Mouse (Mus musculus): Measurements from ENCODE around the gene Cbl. TPM values are rescaled to one million over a fixed set of nuclear protein-coding genes. Genes with fewer than 3 reads are reported as not detected.

The Cbl gene
- 10.9 and 11.2 TPM in 2 replicates for polyA plus RNA-seq (2015; fragmentation: Nextera tagmentation; extraction: Ambion mirVana)

GRCm38 (mm10) chr9:44233802-44234478 is at the start of gene Cbl:
Gene Cbl, minus strand, starts transcription at chr9:44234049.
- Histone ChIP-seq H3K9ac (ENCODE audit: low read depth, low read length) (peak within 1 kb of the TSS; percentile 95), H3K4me3 (ENCODE audit: low read length) (peak within 1 kb of the TSS; percentile 91), H3K27me3 (replicated peaks; ENCODE audit: control insufficient read depth, insufficient read depth, low read length) (no peaks in the 10 kb centered on the region), H3K9me3 (ENCODE audit: control insufficient read depth, low read length) (no peaks in the 10 kb centered on the region), H3K36me3 (ENCODE audit: control insufficient read depth, insufficient read depth, low read length) (no peaks in the 10 kb centered on the region), H3K27ac (ENCODE audit: low read length) (peak within 1 kb of the TSS; percentile 93), H3K4me2 (ENCODE audit: low read depth, low read length) (peak within 1 kb of the TSS; percentile 57), H3K4me1 (ENCODE audit: control insufficient read depth, insufficient read depth, low read length) (peaks cover 17% of the 10 kb centered on the region)
- 0% methylated on average over 75 of the region's 76 CpGs for WGBS
- ATAC-seq: peak; percentile 94

GRCm38 (mm10) chr9:44283183-44283582 is 49.3 kb upstream of the Cbl start:
- WGBS: 50% methylated on average over 5 of the region's 5 CpGs
- Histone ChIP-seq H3K27ac (ENCODE audit: low read length) (no peak overlapping the region), H3K9me3 (ENCODE audit: control insufficient read depth, low read length) (no peaks in the 10 kb centered on the region), H3K4me2 (ENCODE audit: low read depth, low read length) (no peak overlapping the region), H3K36me3 (ENCODE audit: control insufficient read depth, insufficient read depth, low read length) (no peaks in the 10 kb centered on the region), H3K4me3 (ENCODE audit: low read length) (no peak overlapping the region), H3K9ac (ENCODE audit: low read depth, low read length) (no peak overlapping the region), H3K4me1 (ENCODE audit: control insufficient read depth, insufficient read depth, low read length) (peaks cover 9% of the 10 kb centered on the region), H3K27me3 (replicated peaks; ENCODE audit: control insufficient read depth, insufficient read depth, low read length) (0 out of 2 replicates have a peak, but pooled peaks cover 3% of the 10 kb centered on the region)
- ATAC-seq: no peak

- H3K9ac ChIP-seq (ENCODE audit: low read depth, low read length): no peak overlapping the region
- H3K4me2 ChIP-seq (ENCODE audit: low read depth, low read length): no peak overlapping the region
- H3K27ac ChIP-seq (ENCODE audit: low read length): no peak overlapping the region
- H3K27me3 ChIP-seq (replicated peaks; ENCODE audit: control insufficient read depth, insufficient read depth, low read length): no peaks in the 10 kb centered on the region
- H3K4me3 ChIP-seq (ENCODE audit: low read length): no peak overlapping the region
- WGBS: 73% methylated on average over 4 of the region's 4 CpGs
- no peaks in the 10 kb centered on the region for H3K9me3 ChIP-seq (ENCODE audit: control insufficient read depth, low read length)
- ATAC-seq: no peak
- peaks cover 12% of the 10 kb centered on the region for H3K4me1 ChIP-seq (ENCODE audit: control insufficient read depth, insufficient read depth, low read length)
- H3K36me3 ChIP-seq (ENCODE audit: control insufficient read depth, insufficient read depth, low read length): no peaks in the 10 kb centered on the region
Measured at GRCm38 (mm10) chr9:44269973-44270372, 36.1 kb upstream of the Cbl start.

GRCm38 (mm10) chr9:44269077-44269476 is 35.2 kb upstream of the Cbl start:
- ATAC-seq: no peak
- Histone ChIP-seq H3K4me2 (ENCODE audit: low read depth, low read length) (no peak overlapping the region), H3K4me1 (ENCODE audit: control insufficient read depth, insufficient read depth, low read length) (peaks cover 12% of the 10 kb centered on the region), H3K9ac (ENCODE audit: low read depth, low read length) (no peak overlapping the region), H3K4me3 (ENCODE audit: low read length) (no peak overlapping the region), H3K27ac (ENCODE audit: low read length) (no peak overlapping the region), H3K9me3 (ENCODE audit: control insufficient read depth, low read length) (no peaks in the 10 kb centered on the region), H3K27me3 (replicated peaks; ENCODE audit: control insufficient read depth, insufficient read depth, low read length) (no peaks in the 10 kb centered on the region), H3K36me3 (ENCODE audit: control insufficient read depth, insufficient read depth, low read length) (no peaks in the 10 kb centered on the region)
- WGBS: 85% methylated on average over 3 of the region's 3 CpGs

- ATAC-seq: peak; percentile 43; the same call in 1 of the 2 replicates
- H3K27ac ChIP-seq (ENCODE audit: low read length): peak within 1 kb of the TSS; percentile 90
- peak within 1 kb of the TSS; percentile 93 for H3K4me2 ChIP-seq (ENCODE audit: low read depth, low read length)
- H3K9ac ChIP-seq (ENCODE audit: low read depth, low read length): peak within 1 kb of the TSS; percentile 99
- H3K4me3 ChIP-seq (ENCODE audit: low read length): peak within 1 kb of the TSS; percentile 60
- WGBS: 61% methylated on average over 6 of the region's 6 CpGs
- peaks cover 12% of the 10 kb centered on the region for H3K4me1 ChIP-seq (ENCODE audit: control insufficient read depth, insufficient read depth, low read length)
- H3K27me3 ChIP-seq (replicated peaks; ENCODE audit: control insufficient read depth, insufficient read depth, low read length): no peaks in the 10 kb centered on the region
- no peaks in the 10 kb centered on the region for H3K36me3 ChIP-seq (ENCODE audit: control insufficient read depth, insufficient read depth, low read length)
- H3K9me3 ChIP-seq (ENCODE audit: control insufficient read depth, low read length): no peaks in the 10 kb centered on the region
Measured at GRCm38 (mm10) chr9:44268432-44268831, 34.6 kb upstream of the Cbl start, which contains the start of gene Nlrx1. Gene Nlrx1, minus strand, starts transcription at chr9:44268599.

- Histone ChIP-seq H3K36me3 (ENCODE audit: control insufficient read depth, insufficient read depth, low read length) (no peaks in the 10 kb centered on the region), H3K27me3 (replicated peaks; ENCODE audit: control insufficient read depth, insufficient read depth, low read length) (no peaks in the 10 kb centered on the region), H3K9ac (ENCODE audit: low read depth, low read length) (peak overlapping the region; percentile 99), H3K27ac (ENCODE audit: low read length) (peak overlapping the region; percentile 90), H3K4me3 (ENCODE audit: low read length) (peak overlapping the region; percentile 60), H3K9me3 (ENCODE audit: control insufficient read depth, low read length) (no peaks in the 10 kb centered on the region), H3K4me1 (ENCODE audit: control insufficient read depth, insufficient read depth, low read length) (peaks cover 12% of the 10 kb centered on the region), H3K4me2 (ENCODE audit: low read depth, low read length) (peak overlapping the region; percentile 93)
- WGBS: 6% methylated on average over 27 of the region's 28 CpGs
- ATAC-seq: peak; percentile 93
Measured at GRCm38 (mm10) chr9:44268027-44268360, 34.1 kb upstream of the Cbl start.

- no peaks in the 10 kb centered on the region for H3K9me3 ChIP-seq (ENCODE audit: control insufficient read depth, low read length)
- H3K9ac ChIP-seq (ENCODE audit: low read depth, low read length): peak overlapping the region; percentile 99
- H3K4me3 ChIP-seq (ENCODE audit: low read length): peak overlapping the region; percentile 60
- peak; percentile 26 for ATAC-seq
- 14% methylated on average over 23 of the region's 23 CpGs for WGBS
- peak overlapping the region; percentile 90 for H3K27ac ChIP-seq (ENCODE audit: low read length)
- H3K36me3 ChIP-seq (ENCODE audit: control insufficient read depth, insufficient read depth, low read length): no peaks in the 10 kb centered on the region
- peak overlapping the region; percentile 93 for H3K4me2 ChIP-seq (ENCODE audit: low read depth, low read length)
- no peaks in the 10 kb centered on the region for H3K27me3 ChIP-seq (replicated peaks; ENCODE audit: control insufficient read depth, insufficient read depth, low read length)
- H3K4me1 ChIP-seq (ENCODE audit: control insufficient read depth, insufficient read depth, low read length): peaks cover 12% of the 10 kb centered on the region
Measured at GRCm38 (mm10) chr9:44267319-44268026, 33.6 kb upstream of the Cbl start.

GRCm38 (mm10) chr9:44266478-44267226 is 32.8 kb upstream of the Cbl start:
- Histone ChIP-seq H3K36me3 (ENCODE audit: control insufficient read depth, insufficient read depth, low read length) (no peaks in the 10 kb centered on the region), H3K27ac (ENCODE audit: low read length) (peak overlapping the region; percentile 90; the same call in 1 of the 2 replicates), H3K4me3 (ENCODE audit: low read length) (peak overlapping the region; percentile 60), H3K9me3 (ENCODE audit: control insufficient read depth, low read length) (no peaks in the 10 kb centered on the region), H3K4me2 (ENCODE audit: low read depth, low read length) (peak overlapping the region; percentile 93), H3K9ac (ENCODE audit: low read depth, low read length) (peak overlapping the region; percentile 99), H3K4me1 (ENCODE audit: control insufficient read depth, insufficient read depth, low read length) (peaks cover 12% of the 10 kb centered on the region), H3K27me3 (replicated peaks; ENCODE audit: control insufficient read depth, insufficient read depth, low read length) (no peaks in the 10 kb centered on the region)
- WGBS: 63% methylated on average over 8 of the region's 8 CpGs
- ATAC-seq: no peak

- Histone ChIP-seq H3K9ac (ENCODE audit: low read depth, low read length) (no peak overlapping the region), H3K9me3 (ENCODE audit: control insufficient read depth, low read length) (no peaks in the 10 kb centered on the region)
- no peak for ATAC-seq
Measured at GRCm38 (mm10) chr9:44261388-44261787, 27.5 kb upstream of the Cbl start.

More at GRCm38 (mm10) chr9:44261388-44261787, 27.5 kb upstream of the Cbl start:
- Histone ChIP-seq H3K4me2 (ENCODE audit: low read depth, low read length) (no peak overlapping the region), H3K27me3 (replicated peaks; ENCODE audit: control insufficient read depth, insufficient read depth, low read length) (no peaks in the 10 kb centered on the region), H3K4me1 (ENCODE audit: control insufficient read depth, insufficient read depth, low read length) (no peaks in the 10 kb centered on the region), H3K4me3 (ENCODE audit: low read length) (no peak overlapping the region), H3K36me3 (ENCODE audit: control insufficient read depth, insufficient read depth, low read length) (no peaks in the 10 kb centered on the region), H3K27ac (ENCODE audit: low read length) (no peak overlapping the region)
- 73% methylated on average over 14 of the region's 14 CpGs for WGBS
